Mouse (Mus musculus) erythroid progenitor cell, adult 5-6 weeks (primary cell): Measurements from ENCODE around the gene Sgpp2. TPM values are rescaled to one million over a fixed set of nuclear protein-coding genes. Genes with fewer than 3 reads are reported as not detected.

Experiments
- ATAC-seq: replicated peaks from 2 replicates; pipeline ENCODE4 v1.8.0; 2016; ENCODE audit warnings: moderate number of reproducible peaks, mild to moderate bottlenecking, moderate TSS enrichment, inconsistent platforms; ENCODE audit not compliant: poor library complexity, low FRiP score, severe bottlenecking
- total RNA-seq, 2 experiments: library from RNA; stranded (forward) in 1 of 2; stranded (reverse) in 1 of 2; fragments of 150-400 nt in 1 of 2; fragments of 186-747, 209-891 nt in 1 of 2; gene quantifications; 2 replicates each; pipeline versions ENCODE4 v1.2.3 to v1.2.4; 2015 to 2017; ENCODE audit warnings: low replicate concordance in 2 of 2

Sgpp2 gene
- total RNA-seq, 2 experiments from 2014 or later: not detected

- ATAC-seq: no peak
These were observed 85.1 kb downstream of the Sgpp2 start for GRCm38 (mm10) chr1:78395191-78395735.

GRCm38 (mm10) chr1:78395737-78396136 lies 85.6 kb downstream of the Sgpp2 start:
- no peak for ATAC-seq

GRCm38 (mm10) chr1:78396320-78396913 lies 86.3 kb downstream of the Sgpp2 start:
- ATAC-seq: no peak

- ATAC-seq: no peak
These were observed 89.6 kb downstream of the Sgpp2 start for GRCm38 (mm10) chr1:78399755-78400154.

- no peak for ATAC-seq
These were observed 91.3 kb downstream of the Sgpp2 start for GRCm38 (mm10) chr1:78401413-78401812.

GRCm38 (mm10) chr1:78409396-78409795 lies 99.3 kb downstream of the Sgpp2 start:
- ATAC-seq: no peak

- no peak for ATAC-seq
These were observed 102.5 kb downstream of the Sgpp2 start for GRCm38 (mm10) chr1:78412668-78413067.

- no peak for ATAC-seq
These were observed 104.3 kb downstream of the Sgpp2 start for GRCm38 (mm10) chr1:78414421-78414820.

GRCm38 (mm10) chr1:78417154-78417911 lies 107.2 kb downstream of the Sgpp2 start:
- ATAC-seq: no peak

GRCm38 (mm10) chr1:78419593-78419992 lies 109.4 kb downstream of the Sgpp2 start:
- ATAC-seq: no peak

GRCm38 (mm10) chr1:78420271-78420670 lies 110.1 kb downstream of the Sgpp2 start:
- ATAC-seq: no peak

GRCm38 (mm10) chr1:78421749-78422148 lies 111.6 kb downstream of the Sgpp2 start:
- ATAC-seq: no peak

GRCm38 (mm10) chr1:78422576-78422975 lies 112.4 kb downstream of the Sgpp2 start:
- no peak for ATAC-seq

- ATAC-seq: no peak
These were observed 114.7 kb downstream of the Sgpp2 start for GRCm38 (mm10) chr1:78424848-78425247.

GRCm38 (mm10) chr1:78425309-78425708 lies 115.2 kb downstream of the Sgpp2 start:
- no peak for ATAC-seq

- no peak for ATAC-seq
These were observed 115.9 kb downstream of the Sgpp2 start for GRCm38 (mm10) chr1:78425793-78426700.

GRCm38 (mm10) chr1:78426841-78427240 lies 116.7 kb downstream of the Sgpp2 start:
- no peak for ATAC-seq

- no peak for ATAC-seq
These were observed 118.7 kb downstream of the Sgpp2 start for GRCm38 (mm10) chr1:78428851-78429250.

GRCm38 (mm10) chr1:78433472-78433871 lies 123.3 kb downstream of the Sgpp2 start:
- no peak for ATAC-seq

GRCm38 (mm10) chr1:78435967-78436366 lies 125.8 kb downstream of the Sgpp2 start:
- ATAC-seq: no peak
